Mouse (Mus musculus): Measurements from ENCODE around the gene Nvl. TPM values are rescaled to one million over a fixed set of nuclear protein-coding genes. Genes with fewer than 3 reads are reported as not detected.

Nvl gene
- polyA plus RNA-seq, 1 experiment, result 8.6 TPM

DNA sequence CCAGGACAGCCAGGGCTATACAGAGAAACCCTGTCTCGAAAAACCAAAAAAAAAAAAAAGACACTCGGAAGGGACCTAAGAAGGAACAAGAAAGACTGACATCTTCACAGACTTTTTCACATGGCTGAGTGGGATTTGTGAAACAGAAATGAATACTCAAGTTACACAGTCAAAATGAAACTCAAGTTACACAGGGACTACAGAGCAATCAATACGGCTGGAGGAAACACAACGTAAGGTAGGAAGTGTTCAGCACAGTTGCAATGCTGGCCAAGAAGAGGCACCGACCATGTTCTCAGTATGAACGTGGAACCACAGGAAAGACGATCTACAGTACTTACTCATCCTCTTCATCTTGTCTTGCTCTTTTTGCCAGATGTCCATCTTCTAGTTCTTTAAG lies 5.3 kb downstream of the Nvl start:
- H3K4me3 ChIP-seq (ENCODE audit: extremely low read depth, insufficient read depth, insufficient read length), result no peak overlapping the region
- WGBS, result 77% methylated on average over 7 of the region's 7 CpGs
- DNase-seq (ENCODE audit: low read depth in 1 of 2, low spot score in 2 of 2), result no peak

DNA sequence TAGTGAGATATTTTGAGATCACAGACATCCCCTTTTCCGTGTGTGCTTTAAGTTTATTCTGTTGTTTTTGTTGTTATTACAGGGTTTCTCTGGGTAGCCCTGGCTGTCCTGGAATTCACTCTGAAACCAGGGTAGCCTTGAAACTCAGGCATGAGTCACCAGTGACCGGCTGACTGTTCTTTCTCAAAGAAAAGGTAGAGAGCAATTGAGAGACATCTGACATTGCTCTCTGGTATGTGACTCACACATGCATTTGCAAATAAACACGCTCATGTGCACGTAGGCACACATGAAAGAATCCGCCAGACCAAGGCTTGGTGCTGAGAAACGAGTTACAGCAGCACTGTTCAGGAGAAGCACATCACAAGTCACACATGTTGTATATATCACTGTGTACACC lies 12.1 kb downstream of the Nvl start:
- TF ChIP-seq CTCF (IDR thresholded peaks at IDR 0.05; ENCODE audit: extremely low read depth, insufficient read depth, insufficient read length, insufficient replicate concordance) (no peak), POLR2A (IDR thresholded peaks at IDR 0.05; ENCODE audit: low read depth, low read length) (no peak)
- no peaks in the 10 kb centered on the region for H3K4me1 ChIP-seq (ENCODE audit: control insufficient read depth, insufficient read depth, insufficient read length)
- DNase-seq (ENCODE audit: low read depth in 1 of 2, low spot score in 2 of 2), result no peak

More for the DNA sequence above, 5.3 kb downstream of the Nvl start:
- no peak for TF ChIP-seq CTCF (IDR thresholded peaks at IDR 0.05; ENCODE audit: extremely low read depth, insufficient read depth, insufficient read length, insufficient replicate concordance)
- no peak for TF ChIP-seq POLR2A (IDR thresholded peaks at IDR 0.05; ENCODE audit: low read depth, low read length)
- H3K27me3 ChIP-seq (ENCODE audit: control insufficient read depth, insufficient read depth, low read length), result no peaks in the 10 kb centered on the region
- H3K4me1 ChIP-seq (ENCODE audit: control insufficient read depth, insufficient read depth, insufficient read length), result no peaks in the 10 kb centered on the region; the same call in 1 of the 2 replicates
- H3K36me3 ChIP-seq (ENCODE audit: control insufficient read depth, insufficient read depth, low read length), result peaks cover 25% of the 10 kb centered on the region
- H3K27ac ChIP-seq (ENCODE audit: insufficient read depth, low read length), result no peak overlapping the region

DNA sequence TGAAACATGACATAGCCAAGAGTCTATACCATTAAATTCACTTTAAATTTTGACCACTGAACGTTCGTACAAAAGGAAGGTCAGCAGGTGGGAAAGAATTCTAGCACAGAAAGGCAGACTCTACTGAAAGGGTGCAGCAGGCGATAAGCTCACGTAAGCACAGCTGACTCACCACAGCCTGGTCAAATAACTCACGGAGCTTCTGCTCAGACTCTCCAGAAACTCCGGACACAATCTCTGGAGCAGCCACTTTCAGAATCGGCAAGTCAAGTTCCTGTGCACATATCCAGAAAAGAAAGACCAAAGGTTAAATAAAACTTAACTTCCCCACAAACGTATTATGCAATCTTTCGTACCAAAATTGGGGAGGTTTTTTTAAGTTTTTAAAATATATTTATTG lies 17.2 kb downstream of the Nvl start:
- H3K4me3 ChIP-seq (ENCODE audit: extremely low read depth, insufficient read depth, insufficient read length), result no peak overlapping the region
- H3K27me3 ChIP-seq (ENCODE audit: control insufficient read depth, insufficient read depth, low read length), result no peaks in the 10 kb centered on the region
- H3K27ac ChIP-seq (ENCODE audit: insufficient read depth, low read length), result no peak overlapping the region
- H3K36me3 ChIP-seq (ENCODE audit: control insufficient read depth, insufficient read depth, low read length), result peaks cover 29% of the 10 kb centered on the region
- no peak for DNase-seq (ENCODE audit: low read depth in 1 of 2, low spot score in 2 of 2)
- TF ChIP-seq POLR2A (IDR thresholded peaks at IDR 0.05; ENCODE audit: low read depth, low read length) (no peak), CTCF (IDR thresholded peaks at IDR 0.05; ENCODE audit: extremely low read depth, insufficient read depth, insufficient read length, insufficient replicate concordance) (no peak)
- H3K4me1 ChIP-seq (ENCODE audit: control insufficient read depth, insufficient read depth, insufficient read length), result no peaks in the 10 kb centered on the region
- 89% methylated on average over 9 of the region's 9 CpGs for WGBS

More for the DNA sequence above, 12.1 kb downstream of the Nvl start:
- no peak overlapping the region for H3K4me3 ChIP-seq (ENCODE audit: extremely low read depth, insufficient read depth, insufficient read length)
- H3K27me3 ChIP-seq (ENCODE audit: control insufficient read depth, insufficient read depth, low read length), result no peaks in the 10 kb centered on the region
- 93% methylated on average over 6 of the region's 6 CpGs for WGBS
- peaks cover 41% of the 10 kb centered on the region for H3K36me3 ChIP-seq (ENCODE audit: control insufficient read depth, insufficient read depth, low read length)
- H3K27ac ChIP-seq (ENCODE audit: insufficient read depth, low read length), result no peak overlapping the region

DNA sequence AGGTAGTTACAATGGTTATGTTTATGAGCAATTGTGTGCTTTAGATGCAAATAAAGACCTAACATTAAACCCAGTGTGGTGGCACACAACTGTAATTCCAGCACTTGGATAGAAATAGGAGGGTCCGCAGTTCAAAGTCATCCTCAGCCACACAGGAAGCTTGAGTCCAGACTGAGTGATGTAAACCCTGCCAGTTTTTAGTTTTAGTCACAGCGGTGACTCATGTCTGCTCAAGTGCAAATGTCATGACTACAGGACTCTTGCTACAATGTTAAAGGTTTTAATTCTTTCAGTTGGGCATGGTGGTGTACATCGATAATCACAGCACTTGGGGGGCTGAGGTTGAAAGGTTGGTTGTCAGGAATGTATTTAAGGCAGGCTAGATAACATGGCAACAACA lies 18.1 kb downstream of the Nvl start:
- Histone ChIP-seq H3K4me3 (ENCODE audit: extremely low read depth, insufficient read depth, insufficient read length) (no peak overlapping the region), H3K27me3 (ENCODE audit: control insufficient read depth, insufficient read depth, low read length) (no peaks in the 10 kb centered on the region), H3K4me1 (ENCODE audit: control insufficient read depth, insufficient read depth, insufficient read length) (no peaks in the 10 kb centered on the region), H3K27ac (ENCODE audit: insufficient read depth, low read length) (no peak overlapping the region), H3K36me3 (ENCODE audit: control insufficient read depth, insufficient read depth, low read length) (peaks cover 29% of the 10 kb centered on the region)
- 97% methylated on average over 3 of the region's 3 CpGs for WGBS
- no peak for DNase-seq (ENCODE audit: low read depth in 1 of 2, low spot score in 2 of 2)
- TF ChIP-seq POLR2A (IDR thresholded peaks at IDR 0.05; ENCODE audit: low read depth, low read length), result no peak
- no peak for TF ChIP-seq CTCF (IDR thresholded peaks at IDR 0.05; ENCODE audit: extremely low read depth, insufficient read depth, insufficient read length, insufficient replicate concordance)

GRCm38 (mm10) chr1:181124145-181124544 lies 19.9 kb downstream of the Nvl start:
- no peak for DNase-seq (ENCODE audit: low read depth in 1 of 2, low spot score in 2 of 2)
- WGBS, result 93% methylated on average over 2 of the region's 2 CpGs
- TF ChIP-seq POLR2A (IDR thresholded peaks at IDR 0.05; ENCODE audit: low read depth, low read length), result no peak
- no peak for TF ChIP-seq CTCF (IDR thresholded peaks at IDR 0.05; ENCODE audit: extremely low read depth, insufficient read depth, insufficient read length, insufficient replicate concordance)
- H3K36me3 ChIP-seq (ENCODE audit: control insufficient read depth, insufficient read depth, low read length), result peaks cover 27% of the 10 kb centered on the region
- no peaks in the 10 kb centered on the region for H3K27me3 ChIP-seq (ENCODE audit: control insufficient read depth, insufficient read depth, low read length)
- no peaks in the 10 kb centered on the region for H3K4me1 ChIP-seq (ENCODE audit: control insufficient read depth, insufficient read depth, insufficient read length)
- H3K27ac ChIP-seq (ENCODE audit: insufficient read depth, low read length), result no peak overlapping the region
- no peak overlapping the region for H3K4me3 ChIP-seq (ENCODE audit: extremely low read depth, insufficient read depth, insufficient read length)

- DNase-seq (ENCODE audit: low read depth in 1 of 2, low spot score in 2 of 2), result peak in 1 of 2 experiments; percentile 5
- no peaks in the 10 kb centered on the region for H3K4me1 ChIP-seq (ENCODE audit: control insufficient read depth, insufficient read depth, insufficient read length)
- no peak overlapping the region for H3K27ac ChIP-seq (ENCODE audit: insufficient read depth, low read length)
- no peak overlapping the region for H3K4me3 ChIP-seq (ENCODE audit: extremely low read depth, insufficient read depth, insufficient read length)
- 65% methylated on average over 4 of the region's 4 CpGs for WGBS
- TF ChIP-seq CTCF (IDR thresholded peaks at IDR 0.05; ENCODE audit: extremely low read depth, insufficient read depth, insufficient read length, insufficient replicate concordance) (no peak), POLR2A (IDR thresholded peaks at IDR 0.05; ENCODE audit: low read depth, low read length) (no peak)
- peaks cover 23% of the 10 kb centered on the region for H3K36me3 ChIP-seq (ENCODE audit: control insufficient read depth, insufficient read depth, low read length)
- H3K27me3 ChIP-seq (ENCODE audit: control insufficient read depth, insufficient read depth, low read length), result no peaks in the 10 kb centered on the region
Measured at GRCm38 (mm10) chr1:181117112-181117511, 26.9 kb downstream of the Nvl start.

- H3K4me3 ChIP-seq (ENCODE audit: extremely low read depth, insufficient read depth, insufficient read length), result no peak overlapping the region
- TF ChIP-seq POLR2A (IDR thresholded peaks at IDR 0.05; ENCODE audit: low read depth, low read length), result no peak
- no peaks in the 10 kb centered on the region for H3K4me1 ChIP-seq (ENCODE audit: control insufficient read depth, insufficient read depth, insufficient read length)
- H3K27me3 ChIP-seq (ENCODE audit: control insufficient read depth, insufficient read depth, low read length), result no peaks in the 10 kb centered on the region
- 78% methylated on average over 12 of the region's 12 CpGs for WGBS
- H3K36me3 ChIP-seq (ENCODE audit: control insufficient read depth, insufficient read depth, low read length), result peaks cover 18% of the 10 kb centered on the region
- no peak for DNase-seq (ENCODE audit: low read depth in 1 of 2, low spot score in 2 of 2)
- no peak overlapping the region for H3K27ac ChIP-seq (ENCODE audit: insufficient read depth, low read length)
Measured at GRCm38 (mm10) chr1:181090048-181090447, 54.0 kb downstream of the Nvl start.

Data from spleen, adult 2 months (tissue).